Mouse (Mus musculus): ENCODE results near the gene Sdk1. TPM values are rescaled to one million over a fixed set of nuclear protein-coding genes. Genes with fewer than 3 reads are reported as not detected.

Gene Sdk1
- polyA plus RNA-seq, 1 experiment from 2014 or later: 1.0 TPM

DNA sequence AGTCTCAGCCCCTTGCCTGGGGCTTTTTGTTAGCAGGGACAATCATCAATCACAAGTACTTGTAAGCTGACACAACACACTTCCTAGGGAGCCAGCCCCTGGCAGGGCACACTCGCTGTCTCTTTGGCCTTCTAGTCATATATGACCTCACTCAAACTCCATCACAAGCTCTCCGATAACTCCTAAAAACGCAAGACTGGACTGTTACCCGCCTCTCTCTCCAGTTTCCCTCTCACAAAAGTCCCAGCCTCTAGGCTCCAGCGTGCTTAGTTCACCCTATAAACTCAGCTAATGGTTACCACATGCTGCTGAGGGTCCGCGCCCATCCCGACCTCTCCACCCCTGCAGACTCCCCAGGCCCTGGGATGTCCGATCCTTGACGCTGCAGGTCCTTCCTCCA is 849 bp upstream of the Sdk1 start:
- peak overlapping the region; percentile 46 for H3K9ac ChIP-seq
- no peaks in the 10 kb centered on the region for H3K36me3 ChIP-seq (ENCODE audit: insufficient read depth)
- H3K9me3 ChIP-seq (ENCODE audit: low read depth, low read length): no peaks in the 10 kb centered on the region
- TF ChIP-seq CTCF (IDR thresholded peaks at IDR 0.05; ENCODE audit: low read depth): no peak
- H3K27me3 ChIP-seq (ENCODE audit: insufficient read depth, low read length): peaks cover 45% of the 10 kb centered on the region
- H3K4me2 ChIP-seq: peak overlapping the region; percentile 94
- no peaks in the 10 kb centered on the region; the same call in 1 of the 2 replicates for H3K4me1 ChIP-seq (ENCODE audit: insufficient read depth)
- H3K27ac ChIP-seq (ENCODE audit: low read depth): no peak overlapping the region
- peak; percentile 14 for DNase-seq
- peak overlapping the region; percentile 55 for H3K4me3 ChIP-seq (ENCODE audit: low read depth, low read length)
- ATAC-seq (ENCODE audit: insufficient read depth): no peak
- WGBS: under 1% methylated on average over 10 of the region's 10 CpGs

DNA sequence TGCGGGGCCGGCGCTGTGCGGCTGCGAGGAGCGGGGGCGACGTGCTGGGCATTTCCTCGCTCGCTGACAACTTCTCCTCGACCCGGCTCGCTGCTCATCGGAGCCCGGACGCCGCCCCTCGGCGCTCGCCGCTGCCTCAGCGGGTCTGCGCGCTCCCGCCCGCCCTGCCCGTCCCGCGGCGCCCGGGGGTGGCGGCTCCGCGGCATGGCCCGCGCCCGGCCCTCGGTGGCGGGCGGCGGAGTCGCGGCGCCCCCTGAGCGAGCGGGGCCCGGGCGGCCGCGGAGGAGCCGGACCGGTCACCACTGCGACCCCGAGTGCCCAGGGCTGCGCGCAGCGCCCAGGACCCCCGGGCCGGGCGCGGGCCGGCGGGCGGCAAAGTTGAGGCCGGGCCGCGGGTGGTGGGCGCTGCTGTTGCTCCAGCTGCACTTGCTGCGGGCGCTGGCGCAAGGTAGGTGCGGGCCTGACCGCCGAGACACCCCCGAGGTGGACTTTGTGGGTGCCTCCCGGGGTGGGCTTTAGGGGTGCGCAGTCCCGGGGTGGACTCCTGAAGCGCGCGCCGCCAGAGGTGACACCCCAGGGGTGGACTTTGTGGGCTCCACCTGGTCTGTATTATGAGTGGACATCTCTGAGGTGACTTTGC is 475 bp downstream of the Sdk1 start:
- no peaks in the 10 kb centered on the region; the same call in 1 of the 2 replicates for H3K4me1 ChIP-seq (ENCODE audit: insufficient read depth)
- no peak overlapping the region for H3K27ac ChIP-seq (ENCODE audit: low read depth)
- H3K27me3 ChIP-seq (ENCODE audit: insufficient read depth, low read length): peaks cover 46% of the 10 kb centered on the region
- H3K9ac ChIP-seq: peak overlapping the region; percentile 69
- no peaks in the 10 kb centered on the region for H3K9me3 ChIP-seq (ENCODE audit: low read depth, low read length)
- ATAC-seq (ENCODE audit: insufficient read depth): 0 out of 2 replicates have a peak, but pooled peaks have one; percentile 0
- H3K4me2 ChIP-seq: peak overlapping the region; percentile 94
- peak; percentile 2 for DNase-seq
- under 1% methylated on average over 59 of the region's 82 CpGs for WGBS
- H3K4me3 ChIP-seq (ENCODE audit: low read depth, low read length): peak overlapping the region; percentile 55
- no peaks in the 10 kb centered on the region for H3K36me3 ChIP-seq (ENCODE audit: insufficient read depth)
- no peak for TF ChIP-seq CTCF (IDR thresholded peaks at IDR 0.05; ENCODE audit: low read depth)

DNA sequence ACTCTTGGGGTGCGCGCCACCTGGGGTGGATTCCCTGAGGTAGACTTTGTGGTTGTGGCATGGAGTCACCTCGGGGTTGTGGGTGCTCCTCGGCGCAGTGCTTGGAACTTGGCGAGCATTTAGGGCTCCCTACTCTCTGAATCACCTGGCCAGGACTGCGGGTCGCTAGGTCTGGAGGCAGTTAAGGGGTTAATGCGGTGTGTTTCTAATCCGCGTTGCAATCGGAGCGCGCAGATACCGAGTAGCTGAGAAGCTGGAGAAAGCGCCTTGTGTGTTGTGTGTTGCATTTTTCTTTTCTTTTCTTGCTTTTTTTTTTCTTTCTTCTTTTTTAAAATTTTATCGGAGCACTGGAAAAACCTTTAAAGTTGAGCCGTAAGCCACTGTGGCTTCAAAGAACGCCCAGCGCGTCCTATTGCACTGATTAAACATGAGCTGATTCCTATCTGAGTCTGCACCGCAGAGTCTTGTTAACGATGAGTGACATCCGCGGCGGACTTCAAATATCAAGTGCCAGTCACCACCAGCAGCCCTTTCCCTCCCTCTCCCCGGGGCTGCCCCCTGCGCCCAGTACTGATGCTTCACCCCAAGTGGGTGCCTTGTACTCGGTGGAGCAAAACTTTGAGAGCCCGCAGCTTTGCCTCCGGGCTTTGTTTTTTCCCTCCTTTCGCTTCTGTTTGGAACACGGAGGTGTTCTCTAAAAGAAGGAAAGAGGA is 2.1 kb downstream of the Sdk1 start:
- peak overlapping the region; percentile 94 for H3K4me2 ChIP-seq
- no peaks in the 10 kb centered on the region for H3K36me3 ChIP-seq (ENCODE audit: insufficient read depth)
- H3K27ac ChIP-seq (ENCODE audit: low read depth): no peak overlapping the region
- ATAC-seq (ENCODE audit: insufficient read depth): no peak
- H3K9ac ChIP-seq: 0 out of 2 replicates have a peak overlapping the region, but pooled peaks have one; percentile 7
- peak; percentile 36 for DNase-seq
- H3K4me1 ChIP-seq (ENCODE audit: insufficient read depth): no peaks in the 10 kb centered on the region; the same call in 1 of the 2 replicates
- peak overlapping the region; percentile 55 for H3K4me3 ChIP-seq (ENCODE audit: low read depth, low read length)
- H3K9me3 ChIP-seq (ENCODE audit: low read depth, low read length): no peaks in the 10 kb centered on the region
- 3% methylated on average over 33 of the region's 33 CpGs for WGBS
- TF ChIP-seq CTCF (IDR thresholded peaks at IDR 0.05; ENCODE audit: low read depth): no peak
- peaks cover 46% of the 10 kb centered on the region for H3K27me3 ChIP-seq (ENCODE audit: insufficient read depth, low read length)

DNA sequence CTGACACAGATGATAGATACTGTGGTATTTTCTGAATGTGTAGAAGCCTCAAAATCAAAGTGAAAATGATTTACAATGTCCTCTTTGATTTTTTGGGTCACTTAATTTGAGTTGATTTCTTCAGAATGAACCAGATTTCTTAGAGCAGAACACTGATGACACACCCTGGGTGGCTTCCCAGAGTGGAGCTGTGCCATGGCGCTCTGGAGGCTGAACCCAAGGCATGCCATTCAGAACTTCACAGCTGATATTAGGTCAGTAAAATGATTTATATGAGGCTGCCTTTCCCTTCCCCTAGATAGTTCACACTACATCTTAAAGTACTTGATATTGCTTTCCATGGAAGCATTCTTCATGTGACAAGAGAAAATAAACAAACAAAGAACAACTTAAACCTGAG is 23.0 kb downstream of the Sdk1 start:
- Histone ChIP-seq H3K4me3 (ENCODE audit: low read depth, low read length) (no peak overlapping the region), H3K36me3 (ENCODE audit: insufficient read depth) (no peaks in the 10 kb centered on the region), H3K27ac (ENCODE audit: low read depth) (no peak overlapping the region), H3K4me2 (no peak overlapping the region), H3K27me3 (ENCODE audit: insufficient read depth, low read length) (no peaks in the 10 kb centered on the region), H3K4me1 (ENCODE audit: insufficient read depth) (no peaks in the 10 kb centered on the region), H3K9me3 (ENCODE audit: low read depth, low read length) (no peaks in the 10 kb centered on the region), H3K9ac (no peak overlapping the region)
- TF ChIP-seq CTCF (IDR thresholded peaks at IDR 0.05; ENCODE audit: low read depth): no peak
- DNase-seq (no peak), ATAC-seq (ENCODE audit: insufficient read depth) (no peak)
- 59% methylated on average over 1 of the region's 1 CpGs for WGBS

DNA sequence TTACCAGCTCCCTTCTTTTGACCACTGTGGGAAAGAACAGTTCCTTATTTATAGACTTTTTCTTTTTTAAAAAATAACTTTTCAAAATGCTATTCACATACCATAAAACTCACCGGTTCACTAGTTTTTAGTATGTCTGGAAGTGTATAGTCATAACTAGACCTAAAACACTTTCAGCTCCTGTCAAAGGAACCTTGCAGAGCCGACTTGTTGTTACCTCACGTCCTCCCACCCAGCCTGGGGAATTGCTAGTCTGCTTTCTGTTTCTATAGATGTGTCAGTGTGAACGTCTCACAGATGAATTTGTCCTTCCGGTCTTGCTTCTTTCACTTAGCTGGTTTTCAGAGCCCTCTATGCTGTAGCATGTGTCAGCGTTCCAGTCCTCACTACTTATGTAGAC is 35.8 kb downstream of the Sdk1 start:
- DNase-seq (no peak), ATAC-seq (ENCODE audit: insufficient read depth) (no peak)
- Histone ChIP-seq H3K36me3 (ENCODE audit: insufficient read depth) (no peaks in the 10 kb centered on the region), H3K27me3 (ENCODE audit: insufficient read depth, low read length) (no peaks in the 10 kb centered on the region), H3K4me3 (ENCODE audit: low read depth, low read length) (no peak overlapping the region), H3K27ac (ENCODE audit: low read depth) (no peak overlapping the region), H3K4me1 (ENCODE audit: insufficient read depth) (no peaks in the 10 kb centered on the region), H3K9me3 (ENCODE audit: low read depth, low read length) (no peaks in the 10 kb centered on the region), H3K4me2 (no peak overlapping the region), H3K9ac (no peak overlapping the region)
- 80% methylated on average over 6 of the region's 6 CpGs for WGBS
- TF ChIP-seq CTCF (IDR thresholded peaks at IDR 0.05; ENCODE audit: low read depth): no peak

DNA sequence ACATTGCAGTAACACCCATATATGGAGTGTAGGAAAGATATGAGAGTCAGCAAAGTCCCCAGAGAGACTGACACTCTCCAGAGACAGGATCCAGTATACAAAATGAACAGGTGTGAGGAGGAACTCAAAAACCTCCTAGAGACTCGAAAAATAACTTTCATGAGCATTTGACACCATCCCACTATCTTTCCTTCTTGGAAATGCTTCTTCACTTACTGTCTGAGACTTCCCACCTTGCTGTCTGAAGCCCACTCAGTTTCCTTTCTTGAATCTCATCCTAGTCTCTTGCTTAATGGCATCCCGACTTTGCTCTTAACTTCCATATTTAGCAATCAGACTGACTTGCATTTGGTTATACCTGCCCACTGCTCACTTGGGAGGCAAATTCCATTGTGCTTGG is 40.5 kb downstream of the Sdk1 start:
- DNase-seq: no peak
- Histone ChIP-seq H3K9ac (no peak overlapping the region), H3K4me2 (no peak overlapping the region), H3K4me3 (ENCODE audit: low read depth, low read length) (no peak overlapping the region), H3K27me3 (ENCODE audit: insufficient read depth, low read length) (no peaks in the 10 kb centered on the region), H3K36me3 (ENCODE audit: insufficient read depth) (no peaks in the 10 kb centered on the region), H3K9me3 (ENCODE audit: low read depth, low read length) (no peaks in the 10 kb centered on the region), H3K4me1 (ENCODE audit: insufficient read depth) (no peaks in the 10 kb centered on the region), H3K27ac (ENCODE audit: low read depth) (no peak overlapping the region)
- 54% methylated on average over 2 of the region's 2 CpGs for WGBS
- TF ChIP-seq CTCF (IDR thresholded peaks at IDR 0.05; ENCODE audit: low read depth): no peak
- no peak for ATAC-seq (ENCODE audit: insufficient read depth)

DNA sequence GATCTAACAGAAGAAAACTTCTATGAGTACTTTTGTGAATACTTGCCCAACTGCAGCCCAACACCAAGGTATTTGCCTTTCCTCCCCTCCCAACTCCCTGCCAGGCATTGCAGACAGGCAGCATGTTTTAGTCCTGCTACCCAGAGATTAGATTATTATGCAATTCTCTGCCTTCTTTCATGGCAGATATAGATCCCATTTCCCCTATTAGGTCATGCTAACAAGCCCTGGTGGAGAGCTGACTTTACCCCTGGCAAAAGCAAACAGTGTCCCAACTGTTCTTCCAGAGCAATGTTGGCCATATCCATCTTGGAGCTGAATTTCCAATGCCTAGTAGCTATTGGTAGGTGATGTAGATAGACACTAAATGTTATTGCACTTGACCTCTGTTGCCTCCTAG is 48.3 kb downstream of the Sdk1 start:
- Histone ChIP-seq H3K4me2 (no peak overlapping the region), H3K27me3 (ENCODE audit: insufficient read depth, low read length) (no peaks in the 10 kb centered on the region), H3K4me1 (ENCODE audit: insufficient read depth) (no peaks in the 10 kb centered on the region), H3K27ac (ENCODE audit: low read depth) (no peak overlapping the region), H3K36me3 (ENCODE audit: insufficient read depth) (no peaks in the 10 kb centered on the region), H3K9ac (no peak overlapping the region), H3K9me3 (ENCODE audit: low read depth, low read length) (no peaks in the 10 kb centered on the region), H3K4me3 (ENCODE audit: low read depth, low read length) (no peak overlapping the region)
- no peak for TF ChIP-seq CTCF (IDR thresholded peaks at IDR 0.05; ENCODE audit: low read depth)
- no peak for ATAC-seq (ENCODE audit: insufficient read depth)
- DNase-seq: no peak
